Mouse (Mus musculus) right cerebral cortex, adult 2 months (tissue): Measurements from ENCODE around the gene Tollip.
A peak's percentile ranks its signal among the peaks of the same experiment; 100 is the strongest.
"Not testable (repeated sequence)": the region's sequence is repeated elsewhere in the genome, so short reads cannot be mapped to it uniquely, and the experiment has no call there.

Source experiments
- DNase-seq, 2 experiments: peaks; one replicate each; pipeline ENCODE4 v3.0.0; 2021 to 2022; ENCODE audit warnings: low spot score in 2 of 2

Tollip gene

GRCm38 (mm10) chr7:141934128-141934898 is 16.0 kb upstream of the Tollip start:
- no peak for DNase-seq

DNA sequence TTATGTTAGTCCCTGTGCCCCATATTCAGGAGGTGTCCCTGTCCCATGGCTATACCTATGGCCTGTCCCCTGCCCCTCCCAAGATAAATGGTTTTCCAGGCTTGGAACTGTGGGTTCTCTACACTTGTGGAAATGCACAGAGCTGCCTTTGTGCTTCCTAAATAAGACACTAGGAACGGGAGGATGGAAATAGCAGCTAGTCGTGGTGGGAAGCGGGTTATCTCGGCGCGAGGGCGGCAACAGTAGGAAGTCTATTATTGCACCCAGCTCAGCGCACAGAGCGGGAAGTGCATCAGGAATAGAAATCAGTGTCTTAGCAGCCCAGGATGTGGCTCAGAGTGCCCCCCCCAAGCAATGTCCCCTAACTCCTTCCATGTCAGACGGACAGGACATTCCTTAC is 10.3 kb upstream of the Tollip start:
- peak; percentile 83 to 84 for DNase-seq

GRCm38 (mm10) chr7:141924917-141925316 is 6.6 kb upstream of the Tollip start:
- peak; percentile 76 to 81 for DNase-seq

DNA sequence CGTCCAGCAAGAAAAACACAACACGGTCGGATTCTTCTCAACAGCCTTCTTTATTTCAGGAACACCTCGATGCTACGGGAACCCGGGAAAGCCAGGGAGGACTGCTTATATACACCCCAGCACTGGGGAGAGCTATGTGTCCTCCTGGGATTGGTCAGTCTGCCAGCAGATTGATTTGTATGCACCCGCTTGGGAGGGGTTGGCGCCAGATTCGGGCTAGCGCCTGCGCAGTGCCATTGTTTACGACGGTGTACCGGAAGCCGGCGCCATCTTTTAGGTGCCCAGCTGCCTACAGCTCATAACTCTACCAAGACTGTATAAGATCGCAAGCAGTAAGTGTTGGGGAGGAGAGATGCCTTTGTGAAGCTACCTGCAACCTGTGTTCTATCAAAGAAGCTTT is 5.8 kb upstream of the Tollip start:
- not testable (repeated sequence) for DNase-seq

DNA sequence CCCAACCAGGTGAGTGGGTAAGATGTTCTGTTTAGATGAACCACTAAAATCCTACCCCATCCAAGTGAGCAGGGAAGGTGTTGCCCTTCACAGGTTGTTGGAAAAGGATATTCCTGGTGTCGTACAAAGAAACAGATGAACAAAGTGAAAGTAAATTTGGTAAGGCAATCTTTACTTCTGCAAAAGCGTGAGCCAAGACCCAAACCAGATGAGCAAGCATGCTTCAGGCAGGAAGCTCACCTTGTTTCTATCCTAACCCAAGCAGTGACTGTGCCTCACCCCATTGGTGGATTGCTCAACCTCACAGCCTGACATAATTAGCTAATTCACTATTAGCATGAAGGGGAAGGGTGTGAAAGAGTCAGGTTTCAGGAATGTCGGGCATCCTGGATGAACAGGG is 7.0 kb downstream of the Tollip start:
- no peak for DNase-seq

DNA sequence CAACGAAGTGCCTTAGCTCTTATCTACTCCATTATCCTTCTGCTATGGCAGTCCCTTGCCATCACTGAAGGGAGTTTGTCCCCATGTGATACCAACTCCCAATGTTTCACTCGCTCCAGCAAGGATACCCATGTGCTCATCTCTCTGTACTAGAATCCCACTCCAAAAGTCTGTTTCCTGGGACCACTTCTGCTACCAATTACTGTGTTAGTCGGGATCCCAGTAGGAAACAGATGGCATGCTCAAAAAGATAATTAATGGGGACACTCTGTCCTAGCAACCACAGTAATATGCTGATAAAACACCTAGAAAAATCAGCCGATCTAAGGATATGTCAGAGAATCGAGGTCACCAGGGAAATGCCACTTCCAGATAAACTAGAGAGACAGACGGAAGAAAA is 9.7 kb downstream of the Tollip start:
- DNase-seq: no peak

DNA sequence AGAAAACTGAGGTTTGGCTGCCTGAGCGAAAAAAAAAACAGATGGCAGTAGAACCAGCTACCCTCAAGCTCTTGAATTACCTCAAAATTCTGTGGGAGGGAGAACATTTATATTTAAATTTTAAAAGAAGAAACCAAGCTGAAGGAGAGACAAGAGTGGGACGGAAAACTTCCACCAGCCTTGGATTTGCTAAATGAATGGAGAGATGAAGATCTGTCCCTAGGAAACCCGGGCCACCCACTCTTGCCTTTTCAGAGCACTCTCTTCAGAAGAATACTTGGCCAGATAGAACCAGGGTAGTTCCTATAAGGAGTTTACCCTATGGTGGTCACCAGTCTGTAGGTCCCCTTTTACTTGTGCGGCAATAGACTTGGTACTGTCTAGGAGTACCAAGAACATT is 15.5 kb downstream of the Tollip start:
- DNase-seq: peak; percentile 62 to 69

- DNase-seq: peak; percentile 99
These were observed 16.0 kb downstream of the Tollip start for GRCm38 (mm10) chr7:141902269-141902729.

GRCm38 (mm10) chr7:141901825-141902224 is 16.5 kb downstream of the Tollip start:
- peak in 1 of 2 experiments; percentile 15 for DNase-seq

GRCm38 (mm10) chr7:141892151-141892550 is 26.2 kb downstream of the Tollip start:
- no peak for DNase-seq

- DNase-seq: no peak
These were observed 39.5 kb downstream of the Tollip start for GRCm38 (mm10) chr7:141878813-141879212.

DNA sequence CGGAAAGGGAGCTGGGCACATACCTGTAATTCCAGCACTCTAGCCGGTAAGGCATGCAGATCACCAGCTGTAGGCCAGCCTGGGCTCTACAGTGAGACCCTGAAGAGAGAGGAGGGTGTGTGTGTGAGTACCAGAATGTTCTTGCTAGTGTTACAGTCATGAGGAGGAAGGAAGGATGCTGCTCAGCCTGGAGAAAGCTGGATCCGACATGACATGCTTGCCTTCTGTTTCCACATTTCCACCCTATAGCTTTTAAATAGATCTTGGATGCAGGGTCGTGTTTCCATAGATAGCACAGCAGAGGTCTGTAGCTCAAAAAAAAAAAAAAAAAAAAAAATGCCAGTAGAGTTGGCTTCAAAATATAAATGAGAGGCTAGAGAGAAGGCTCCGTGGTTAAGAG is 43.4 kb downstream of the Tollip start:
- no peak for DNase-seq

GRCm38 (mm10) chr7:141870553-141870952 is 47.8 kb downstream of the Tollip start:
- DNase-seq: no peak

DNA sequence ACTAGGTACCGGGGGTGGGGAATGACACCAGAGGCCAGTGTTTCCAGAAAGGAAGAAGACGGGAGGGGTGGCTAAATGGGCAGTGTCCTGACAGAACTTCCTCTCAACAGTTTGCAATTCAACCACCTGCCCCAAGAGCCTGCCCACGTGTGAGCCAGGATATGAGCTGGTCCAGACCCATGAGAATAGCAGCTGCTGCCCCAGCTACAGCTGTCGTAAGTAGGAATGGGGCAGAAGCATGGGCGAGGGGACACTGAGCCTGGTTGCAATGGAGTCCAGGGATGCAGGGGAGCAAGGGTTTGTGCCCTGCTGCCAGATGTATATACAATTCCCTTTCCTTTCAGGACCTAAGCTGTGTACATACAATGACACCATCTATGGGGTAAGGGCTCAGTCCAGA is 48.7 kb downstream of the Tollip start:
- no peak for DNase-seq

GRCm38 (mm10) chr7:141861046-141861445 is 57.3 kb downstream of the Tollip start:
- DNase-seq: no peak

DNA sequence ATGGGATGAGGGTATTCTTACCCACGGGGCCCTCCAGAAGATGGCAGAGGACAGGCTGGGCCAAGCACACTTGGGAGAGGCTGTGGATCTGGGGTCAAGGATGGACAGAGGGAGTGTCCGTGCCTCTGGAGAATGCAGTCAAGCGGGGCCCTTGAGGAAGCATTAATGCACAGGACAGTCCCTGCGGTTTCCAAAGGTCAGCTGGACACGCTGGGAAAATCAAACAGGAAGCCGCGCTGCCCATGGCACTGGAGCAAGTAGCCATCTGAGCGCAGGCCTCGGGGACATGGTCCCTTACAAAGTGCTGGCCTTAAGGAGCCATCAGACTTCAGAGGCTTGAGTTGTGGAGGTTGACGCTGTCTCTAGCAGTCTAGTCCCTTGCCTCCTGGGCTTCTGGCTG is 78.0 kb downstream of the Tollip start:
- no peak for DNase-seq

DNA sequence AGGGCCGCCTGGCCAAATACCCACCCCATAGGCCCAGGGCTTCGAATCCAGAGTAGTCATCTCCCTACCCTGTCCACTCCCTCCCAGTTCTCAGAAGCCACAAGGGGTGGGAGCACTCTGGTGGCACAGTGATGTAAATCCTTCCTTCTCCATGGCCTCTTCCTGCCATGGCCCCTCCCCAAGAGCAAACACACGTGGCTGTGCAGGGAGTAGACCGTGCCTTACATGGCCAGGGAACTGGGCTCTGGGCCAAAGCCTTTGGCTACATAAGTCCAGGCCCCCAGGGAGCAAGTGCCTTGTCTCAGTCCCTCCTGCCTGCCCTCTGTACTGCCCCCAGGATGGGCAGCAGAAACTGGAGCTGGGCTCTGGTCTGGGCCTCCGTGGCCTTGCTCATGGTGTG is 79.5 kb downstream of the Tollip start, which contains the start of gene Muc5b:
Gene Muc5b (plus strand): TSS at position 292 of the 400 bp plus-strand sequence.
- no peak for DNase-seq

DNA sequence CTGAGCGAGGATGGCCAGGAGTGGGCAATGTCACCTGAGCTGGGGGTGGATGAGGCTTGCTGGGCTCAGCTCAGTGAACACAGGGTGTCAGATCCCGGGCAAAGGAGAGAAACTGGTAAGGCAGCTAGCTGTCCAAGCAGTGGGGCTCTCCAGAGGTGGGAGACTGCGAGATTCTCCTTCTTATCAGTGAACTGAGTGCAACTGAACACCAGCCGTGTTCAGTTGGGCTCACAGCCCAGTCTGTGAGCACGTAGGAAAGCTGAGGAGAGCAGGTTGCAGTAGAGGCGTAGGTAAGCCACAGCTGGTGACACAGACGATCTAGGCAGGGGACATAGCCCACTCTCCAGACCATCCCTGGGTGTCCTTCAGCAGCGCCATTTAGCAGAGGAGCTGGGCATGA is 81.9 kb downstream of the Tollip start:
- DNase-seq: no peak

GRCm38 (mm10) chr7:141835941-141836340 is 82.4 kb downstream of the Tollip start:
- DNase-seq: no peak
